Mouse (Mus musculus): ENCODE measurements around the gene Sertad2. TPM values are rescaled to one million over a fixed set of nuclear protein-coding genes. Genes with fewer than 3 reads are reported as not detected.

The Sertad2 gene
- polyA plus RNA-seq, 1 experiment from 2014 or later = 32.2 TPM

- H3K27me3 ChIP-seq (replicated peaks) = no peaks in the 10 kb centered on the region
- H3K9ac ChIP-seq = no peak overlapping the region
- WGBS = 69% methylated on average over 7 of the region's 7 CpGs
- H3K4me1 ChIP-seq (replicated peaks) = peaks cover 9% of the 10 kb centered on the region
- ATAC-seq (ENCODE audit: insufficient number of reproducible peaks, low FRiP score) = no peak
- no peak overlapping the region for H3K27ac ChIP-seq (ENCODE audit: poor library complexity, severe bottlenecking)
- no peak overlapping the region for H3K4me3 ChIP-seq
- no peak overlapping the region for H3K4me2 ChIP-seq
- no peaks in the 10 kb centered on the region for H3K9me3 ChIP-seq (replicated peaks)
- no peaks in the 10 kb centered on the region for H3K36me3 ChIP-seq
Measured at GRCm38 (mm10) chr11:20662811-20663210, 119.8 kb downstream of the Sertad2 start.

GRCm38 (mm10) chr11:20663580-20664198 lies 120.6 kb downstream of the Sertad2 start:
- WGBS = 58% methylated on average over 5 of the region's 5 CpGs

GRCm38 (mm10) chr11:20664878-20665277 lies 121.8 kb downstream of the Sertad2 start:
- H3K9me3 ChIP-seq (replicated peaks) = no peaks in the 10 kb centered on the region
- H3K4me2 ChIP-seq = no peak overlapping the region
- no peak overlapping the region for H3K9ac ChIP-seq
- WGBS = 74% methylated on average over 9 of the region's 9 CpGs
- no peaks in the 10 kb centered on the region for H3K27me3 ChIP-seq (replicated peaks)
- ATAC-seq (ENCODE audit: insufficient number of reproducible peaks, low FRiP score) = no peak
- H3K4me1 ChIP-seq (replicated peaks) = peaks cover 9% of the 10 kb centered on the region
- no peak overlapping the region for H3K27ac ChIP-seq (ENCODE audit: poor library complexity, severe bottlenecking)
- no peaks in the 10 kb centered on the region for H3K36me3 ChIP-seq
- H3K4me3 ChIP-seq = no peak overlapping the region

More at GRCm38 (mm10) chr11:20663580-20664198, 120.6 kb downstream of the Sertad2 start:
- no peak overlapping the region for H3K27ac ChIP-seq (ENCODE audit: poor library complexity, severe bottlenecking)
- no peaks in the 10 kb centered on the region for H3K36me3 ChIP-seq
- H3K27me3 ChIP-seq (replicated peaks) = no peaks in the 10 kb centered on the region
- H3K4me1 ChIP-seq (replicated peaks) = peaks cover 9% of the 10 kb centered on the region
- H3K4me3 ChIP-seq = no peak overlapping the region
- no peaks in the 10 kb centered on the region for H3K9me3 ChIP-seq (replicated peaks)
- no peak overlapping the region for H3K9ac ChIP-seq
- no peak for ATAC-seq (ENCODE audit: insufficient number of reproducible peaks, low FRiP score)
- H3K4me2 ChIP-seq = no peak overlapping the region

- 0 out of 2 replicates have a peak, but pooled peaks cover 4% of the 10 kb centered on the region for H3K27me3 ChIP-seq (replicated peaks)
- 45% methylated on average over 6 of the region's 6 CpGs for WGBS
- no peak overlapping the region for H3K9ac ChIP-seq
- H3K4me3 ChIP-seq = no peak overlapping the region
- H3K4me1 ChIP-seq (replicated peaks) = no peaks in the 10 kb centered on the region
- H3K36me3 ChIP-seq = no peaks in the 10 kb centered on the region
- H3K27ac ChIP-seq (ENCODE audit: poor library complexity, severe bottlenecking) = no peak overlapping the region
- no peaks in the 10 kb centered on the region for H3K9me3 ChIP-seq (replicated peaks)
- no peak overlapping the region for H3K4me2 ChIP-seq
- ATAC-seq (ENCODE audit: insufficient number of reproducible peaks, low FRiP score) = no peak
Measured at GRCm38 (mm10) chr11:20671789-20672392, 128.8 kb downstream of the Sertad2 start.

GRCm38 (mm10) chr11:20672513-20672912 lies 129.5 kb downstream of the Sertad2 start:
- Histone ChIP-seq H3K36me3 (no peaks in the 10 kb centered on the region), H3K4me2 (no peak overlapping the region), H3K27ac (ENCODE audit: poor library complexity, severe bottlenecking) (no peak overlapping the region), H3K9ac (no peak overlapping the region), H3K9me3 (replicated peaks) (no peaks in the 10 kb centered on the region), H3K27me3 (replicated peaks) (0 out of 2 replicates have a peak, but pooled peaks cover 4% of the 10 kb centered on the region), H3K4me1 (replicated peaks) (no peaks in the 10 kb centered on the region), H3K4me3 (no peak overlapping the region)
- WGBS = 74% methylated on average over 6 of the region's 6 CpGs
- no peak for ATAC-seq (ENCODE audit: insufficient number of reproducible peaks, low FRiP score)

GRCm38 (mm10) chr11:20679396-20679795 lies 136.3 kb downstream of the Sertad2 start:
- ATAC-seq (ENCODE audit: insufficient number of reproducible peaks, low FRiP score) = no peak
- 73% methylated on average over 2 of the region's 2 CpGs for WGBS
- no peaks in the 10 kb centered on the region for H3K36me3 ChIP-seq
- H3K27me3 ChIP-seq (replicated peaks) = 0 out of 2 replicates have a peak, but pooled peaks cover 3% of the 10 kb centered on the region
- no peaks in the 10 kb centered on the region for H3K9me3 ChIP-seq (replicated peaks)
- no peaks in the 10 kb centered on the region for H3K4me1 ChIP-seq (replicated peaks)
- no peak overlapping the region for H3K9ac ChIP-seq
- no peak overlapping the region for H3K4me2 ChIP-seq
- H3K27ac ChIP-seq (ENCODE audit: poor library complexity, severe bottlenecking) = no peak overlapping the region
- H3K4me3 ChIP-seq = no peak overlapping the region

- 82% methylated on average over 5 of the region's 5 CpGs for WGBS
- Histone ChIP-seq H3K27ac (ENCODE audit: poor library complexity, severe bottlenecking) (no peak overlapping the region), H3K9ac (no peak overlapping the region), H3K4me2 (no peak overlapping the region), H3K27me3 (replicated peaks) (no peaks in the 10 kb centered on the region), H3K4me1 (replicated peaks) (no peaks in the 10 kb centered on the region), H3K36me3 (peaks cover 3% of the 10 kb centered on the region), H3K9me3 (replicated peaks) (no peaks in the 10 kb centered on the region), H3K4me3 (no peak overlapping the region)
- no peak for ATAC-seq (ENCODE audit: insufficient number of reproducible peaks, low FRiP score)
Measured at GRCm38 (mm10) chr11:20680781-20681180, 137.7 kb downstream of the Sertad2 start.

- H3K4me2 ChIP-seq = no peak overlapping the region
- H3K36me3 ChIP-seq = peaks cover 9% of the 10 kb centered on the region
- no peaks in the 10 kb centered on the region for H3K9me3 ChIP-seq (replicated peaks)
- no peak overlapping the region for H3K9ac ChIP-seq
- H3K27me3 ChIP-seq (replicated peaks) = no peaks in the 10 kb centered on the region
- H3K4me1 ChIP-seq (replicated peaks) = no peaks in the 10 kb centered on the region
- no peak for ATAC-seq (ENCODE audit: insufficient number of reproducible peaks, low FRiP score)
- 77% methylated on average over 5 of the region's 5 CpGs for WGBS
- no peak overlapping the region for H3K27ac ChIP-seq (ENCODE audit: poor library complexity, severe bottlenecking)
- H3K4me3 ChIP-seq = no peak overlapping the region
Measured at GRCm38 (mm10) chr11:20681679-20682078, 138.6 kb downstream of the Sertad2 start.

GRCm38 (mm10) chr11:20691000-20691399 lies 147.9 kb downstream of the Sertad2 start:
- 4% methylated on average over 4 of the region's 4 CpGs for WGBS
- ATAC-seq (ENCODE audit: insufficient number of reproducible peaks, low FRiP score) = 0 out of 2 replicates have a peak, but pooled peaks have one; percentile 48

More at GRCm38 (mm10) chr11:20691000-20691399, 147.9 kb downstream of the Sertad2 start:
- no peaks in the 10 kb centered on the region for H3K27me3 ChIP-seq (replicated peaks)
- H3K4me2 ChIP-seq = no peak overlapping the region
- H3K27ac ChIP-seq (ENCODE audit: poor library complexity, severe bottlenecking) = no peak overlapping the region
- H3K9me3 ChIP-seq (replicated peaks) = no peaks in the 10 kb centered on the region
- peaks cover 6% of the 10 kb centered on the region; the same call in 1 of the 2 replicates for H3K36me3 ChIP-seq
- no peaks in the 10 kb centered on the region for H3K4me1 ChIP-seq (replicated peaks)
- no peak overlapping the region for H3K4me3 ChIP-seq
- H3K9ac ChIP-seq = no peak overlapping the region
